Mouse (Mus musculus): Measurements from ENCODE around the gene Acadvl.

The Acadvl gene

GRCm38 (mm10) chr11:70014880-70015558 lies at the start of gene Acadvl:
TSS of gene Acadvl (minus strand) at chr11:70015411.
- DNase-seq (ENCODE audit: low spot score), result peak; percentile 78

- DNase-seq (ENCODE audit: low spot score), result no peak
These were observed 47.8 kb upstream of the Acadvl start for GRCm38 (mm10) chr11:70063053-70063452.

- no peak for DNase-seq (ENCODE audit: low spot score)
These were observed 44.7 kb upstream of the Acadvl start for GRCm38 (mm10) chr11:70059930-70060329.

GRCm38 (mm10) chr11:70057805-70058204 lies 42.6 kb upstream of the Acadvl start:
- no peak for DNase-seq (ENCODE audit: low spot score)

GRCm38 (mm10) chr11:70055618-70056214 lies 40.5 kb upstream of the Acadvl start:
- DNase-seq (ENCODE audit: low spot score), result no peak

GRCm38 (mm10) chr11:70053898-70054570 lies 38.8 kb upstream of the Acadvl start, which contains the start of gene Asgr1:
TSS of gene Asgr1 (plus strand) at chr11:70054085.
- DNase-seq (ENCODE audit: low spot score), result no peak

GRCm38 (mm10) chr11:70053156-70053555 lies 37.9 kb upstream of the Acadvl start:
- no peak for DNase-seq (ENCODE audit: low spot score)

GRCm38 (mm10) chr11:70049816-70050215 lies 34.6 kb upstream of the Acadvl start:
- DNase-seq (ENCODE audit: low spot score), result no peak

GRCm38 (mm10) chr11:70049366-70049765 lies 34.2 kb upstream of the Acadvl start:
- DNase-seq (ENCODE audit: low spot score), result no peak

- DNase-seq (ENCODE audit: low spot score), result no peak
These were observed 30.2 kb upstream of the Acadvl start for GRCm38 (mm10) chr11:70045435-70045834.

GRCm38 (mm10) chr11:70043665-70044064 lies 28.5 kb upstream of the Acadvl start:
- no peak for DNase-seq (ENCODE audit: low spot score)

GRCm38 (mm10) chr11:70042309-70043085 lies 27.3 kb upstream of the Acadvl start:
- DNase-seq (ENCODE audit: low spot score), result no peak

- no peak for DNase-seq (ENCODE audit: low spot score)
These were observed 25.0 kb upstream of the Acadvl start for GRCm38 (mm10) chr11:70040184-70040583.

GRCm38 (mm10) chr11:70039631-70040030 lies 24.4 kb upstream of the Acadvl start:
- DNase-seq (ENCODE audit: low spot score), result no peak

- DNase-seq (ENCODE audit: low spot score), result no peak
These were observed 23.0 kb upstream of the Acadvl start for GRCm38 (mm10) chr11:70038174-70038573.

GRCm38 (mm10) chr11:70031321-70031670 lies 16.1 kb upstream of the Acadvl start:
- DNase-seq (ENCODE audit: low spot score), result no peak

- DNase-seq (ENCODE audit: low spot score), result no peak
These were observed 15.6 kb upstream of the Acadvl start for GRCm38 (mm10) chr11:70030651-70031320.

- no peak for DNase-seq (ENCODE audit: low spot score)
These were observed 14.8 kb upstream of the Acadvl start for GRCm38 (mm10) chr11:70029829-70030550.

GRCm38 (mm10) chr11:70029130-70029801 lies 14.1 kb upstream of the Acadvl start:
- DNase-seq (ENCODE audit: low spot score), result peak; percentile 65

- no peak for DNase-seq (ENCODE audit: low spot score)
These were observed 13.4 kb upstream of the Acadvl start for GRCm38 (mm10) chr11:70028401-70029129.
